Mouse (Mus musculus) liver, adult 2 months (tissue): ENCODE data around the gene Foxl1. TPM values are rescaled to one million over a fixed set of nuclear protein-coding genes. Genes with fewer than 3 reads are reported as not detected.
"Not testable (repeated sequence)": the region's sequence is repeated elsewhere in the genome, so short reads cannot be mapped to it uniquely, and the experiment has no call there.

Source experiments
- DNase-seq: peaks from one replicate; pipeline ENCODE4 v3.0.0-alpha.2; 2011; ENCODE audit warnings: low read depth, low spot score; ENCODE audit errors: extremely low read depth
- H3K27ac ChIP-seq: fragments of 200-500 bp; replicated peaks from 2 replicates; pipeline ENCODE4 v1.5.1; 2012; ENCODE audit warnings: low read depth, mild to moderate bottlenecking, control low read depth, inconsistent platforms, low read length; ENCODE audit not compliant: insufficient read depth
- H3K27me3 ChIP-seq: fragments of 200-500 bp; 2 replicates; pipeline ENCODE4 v1.6.1; 2012; ENCODE audit warnings: mild to moderate bottlenecking, moderate library complexity, low read length, inconsistent platforms; ENCODE audit not compliant: control insufficient read depth, insufficient read depth
- H3K36me3 ChIP-seq: fragments of 200-500 bp; 2 replicates; pipeline ENCODE4 v1.6.1; 2012; ENCODE audit warnings: low read length, inconsistent platforms; ENCODE audit not compliant: control insufficient read depth, insufficient read depth
- H3K4me1 ChIP-seq: fragments of 200-500 bp; 2 replicates; pipeline ENCODE4 v1.6.1; 2011; ENCODE audit warnings: low read length; ENCODE audit not compliant: control insufficient read depth, insufficient read depth
- H3K4me3 ChIP-seq: fragments of 200-500 bp; 2 replicates; pipeline ENCODE4 v1.5.1; 2011; ENCODE audit warnings: low read depth, mild to moderate bottlenecking, control low read depth, low read length, moderate library complexity; ENCODE audit not compliant: insufficient read depth
- H3K79me2 ChIP-seq: fragments of 200-500 bp; 2 replicates; pipeline ENCODE4 v1.6.1; 2012; ENCODE audit warnings: inconsistent platforms, mild to moderate bottlenecking, low read length, moderate library complexity; ENCODE audit not compliant: control insufficient read depth, insufficient read depth
- H3K9ac ChIP-seq: fragments of 200-500 bp; 2 replicates; pipeline ENCODE4 v1.6.1; 2012; ENCODE audit warnings: low read depth, mild to moderate bottlenecking, control low read depth, inconsistent platforms, low read length
- CTCF ChIP-seq: fragments of 200-500 bp; IDR thresholded peaks from 2 replicates; pipeline ENCODE4 v1.5.1; 2011; ENCODE audit warnings: low read depth, low read length, control low read depth
- POLR2A ChIP-seq: fragments of 200-500 bp; IDR thresholded peaks from 2 replicates; pipeline ENCODE4 v1.6.1; 2011; ENCODE audit warnings: low read length, control low read depth; ENCODE audit not compliant: insufficient read depth; ENCODE audit errors: extremely low read depth
- WGBS: fragments of 180-500 bp; shearing (Covaris S2); methylation state at CpG from one replicate; pipeline ENCODE4 v1.1.7; 2018; 5-methylcytosine and 5-hydroxymethylcytosine counted together
- polyA plus RNA-seq: library from polyadenylated mRNA; depleted of rRNA; stranded (reverse); fragments of >200 nt; gene quantifications from 2 replicates; pipeline ENCODE4 v1.2.3, GENCODE M21; 2012
- total RNA-seq: library from RNA; depleted of rRNA; stranded (reverse); fragments of >200 nt; gene quantifications from 2 replicates; pipeline ENCODE4 v1.2.3, GENCODE M21; 2014

The Foxl1 gene
- total and polyA plus RNA-seq, 2 experiments = not detected

DNA sequence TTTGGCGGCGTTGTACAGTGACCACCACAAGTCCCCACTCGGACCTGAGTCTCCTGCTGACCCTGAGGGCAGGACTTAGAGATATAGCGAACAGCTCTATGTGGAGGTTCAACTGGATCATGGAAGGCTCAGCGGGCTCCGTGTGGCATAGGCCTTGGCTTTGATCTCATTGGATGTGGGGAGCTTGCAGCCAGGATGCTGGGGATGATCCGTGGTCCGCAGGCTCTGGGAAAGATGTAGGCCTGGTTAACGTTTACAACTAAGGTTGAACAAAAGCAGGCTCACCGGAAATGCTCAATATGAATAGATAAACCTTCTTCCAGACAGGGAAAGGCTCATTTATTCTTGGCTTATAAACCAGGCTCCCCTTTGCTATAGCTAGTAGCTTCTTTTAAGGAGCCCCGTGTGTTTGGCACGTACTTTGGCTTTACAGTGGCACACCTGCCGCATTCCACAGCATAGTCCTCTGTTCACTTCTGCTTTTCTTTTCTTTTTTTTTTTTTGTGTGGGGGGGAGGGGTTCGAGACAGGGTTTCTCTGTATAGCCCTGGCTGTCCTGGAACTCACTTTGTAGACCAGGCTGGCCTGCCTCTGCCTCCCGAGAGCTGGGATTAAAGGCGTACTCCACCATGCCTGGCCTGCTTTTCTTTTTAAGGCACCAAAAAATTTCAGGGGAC, 1.7 kb downstream of the Foxl1 start:
- WGBS = 28% methylated on average over 16 of the region's 16 CpGs
- H3K27me3 ChIP-seq = peaks cover 23% of the 10 kb centered on the region
- H3K27ac ChIP-seq = no peak overlapping the region
- no peaks in the 10 kb centered on the region for H3K4me1 ChIP-seq
- no peak overlapping the region for H3K4me3 ChIP-seq
- H3K79me2 ChIP-seq = no peaks in the 10 kb centered on the region
- no peak for TF ChIP-seq POLR2A
- TF ChIP-seq CTCF = no peak
- no peak overlapping the region for H3K9ac ChIP-seq
- no peak for DNase-seq
- no peaks in the 10 kb centered on the region for H3K36me3 ChIP-seq

DNA sequence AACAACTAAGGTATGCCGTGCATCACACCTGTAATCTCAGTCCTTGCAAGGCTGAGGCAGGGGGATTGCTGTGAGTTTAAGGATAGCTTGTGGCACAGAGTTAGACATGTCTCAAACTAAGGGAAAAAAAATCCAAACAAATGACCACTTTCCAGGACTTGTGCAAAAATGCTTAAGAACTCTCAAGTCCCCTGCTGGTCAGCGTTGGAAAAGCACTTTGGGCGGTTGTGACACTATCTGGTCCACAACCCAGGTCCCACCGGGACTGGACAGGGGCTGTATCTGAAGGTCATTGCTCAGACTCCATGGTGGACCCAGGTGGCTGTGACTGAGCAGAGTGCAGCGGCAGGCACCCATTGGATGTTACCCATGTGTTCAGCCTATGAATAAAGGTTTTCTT, 2.8 kb downstream of the Foxl1 start:
- DNase-seq = no peak
- peak; percentile 48 for TF ChIP-seq CTCF
- TF ChIP-seq POLR2A = no peak
- Histone ChIP-seq H3K4me3 (no peak overlapping the region), H3K27me3 (peaks cover 19% of the 10 kb centered on the region), H3K4me1 (no peaks in the 10 kb centered on the region), H3K36me3 (no peaks in the 10 kb centered on the region), H3K9ac (no peak overlapping the region), H3K79me2 (no peaks in the 10 kb centered on the region), H3K27ac (no peak overlapping the region)
- WGBS = 34% methylated on average over 5 of the region's 5 CpGs

DNA sequence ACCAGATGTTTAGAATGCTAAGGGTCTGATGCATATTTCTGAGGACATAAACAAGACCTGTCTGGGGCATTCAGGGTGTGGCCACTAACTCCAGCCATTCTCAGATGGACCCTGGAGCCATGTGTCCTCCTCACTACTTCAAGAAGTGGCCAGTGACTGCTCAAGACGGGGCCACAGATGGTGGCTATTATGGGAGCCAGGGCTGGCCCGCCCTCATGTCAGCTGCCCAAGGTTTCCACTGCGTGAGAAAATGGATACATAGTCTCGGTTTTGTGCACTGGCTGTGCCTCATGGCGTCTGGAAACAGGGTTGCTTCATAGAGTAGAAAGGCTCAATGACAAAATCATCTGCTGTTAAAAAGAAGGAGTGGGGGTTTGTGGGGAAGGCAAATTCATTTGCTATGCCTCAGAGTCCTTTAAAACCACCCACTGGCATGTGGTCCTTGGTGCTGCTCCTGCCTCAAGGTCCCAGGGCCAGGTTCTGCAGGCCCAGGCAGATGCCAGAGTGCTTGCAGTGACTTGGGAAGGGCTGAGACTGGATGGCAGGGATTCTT, 5.3 kb downstream of the Foxl1 start:
- Histone ChIP-seq H3K27me3 (peaks cover 10% of the 10 kb centered on the region), H3K4me1 (no peaks in the 10 kb centered on the region), H3K9ac (no peak overlapping the region), H3K27ac (no peak overlapping the region), H3K4me3 (no peak overlapping the region), H3K36me3 (no peaks in the 10 kb centered on the region), H3K79me2 (no peaks in the 10 kb centered on the region)
- WGBS = 76% methylated on average over 5 of the region's 5 CpGs
- TF ChIP-seq CTCF (no peak), POLR2A (no peak)
- DNase-seq = no peak

DNA sequence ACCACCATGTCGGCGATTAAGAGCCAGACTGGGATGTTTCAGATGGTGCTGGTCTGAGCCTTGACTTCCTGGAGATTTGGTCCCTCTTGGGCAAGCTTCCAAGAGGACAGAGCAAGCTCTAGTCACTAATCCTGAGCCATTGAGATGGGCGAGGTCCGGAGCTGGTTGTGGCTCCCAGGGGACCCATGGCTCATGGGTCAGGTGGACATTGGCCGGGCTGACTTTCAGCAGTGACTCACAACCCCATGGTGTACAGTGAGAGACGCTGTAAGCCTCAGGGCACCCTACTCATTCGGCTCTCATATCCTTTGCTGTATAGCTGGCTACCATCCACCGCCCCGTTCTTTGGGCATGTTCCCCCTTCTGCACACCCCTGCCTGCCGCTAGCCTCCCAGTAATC, 6.4 kb downstream of the Foxl1 start:
- no peaks in the 10 kb centered on the region for H3K79me2 ChIP-seq
- no peak for TF ChIP-seq CTCF
- no peak for TF ChIP-seq POLR2A
- no peak overlapping the region for H3K4me3 ChIP-seq
- no peak for DNase-seq
- no peaks in the 10 kb centered on the region for H3K27me3 ChIP-seq
- H3K27ac ChIP-seq = no peak overlapping the region
- no peaks in the 10 kb centered on the region for H3K36me3 ChIP-seq
- no peaks in the 10 kb centered on the region for H3K4me1 ChIP-seq
- WGBS = 92% methylated on average over 10 of the region's 10 CpGs
- no peak overlapping the region for H3K9ac ChIP-seq

DNA sequence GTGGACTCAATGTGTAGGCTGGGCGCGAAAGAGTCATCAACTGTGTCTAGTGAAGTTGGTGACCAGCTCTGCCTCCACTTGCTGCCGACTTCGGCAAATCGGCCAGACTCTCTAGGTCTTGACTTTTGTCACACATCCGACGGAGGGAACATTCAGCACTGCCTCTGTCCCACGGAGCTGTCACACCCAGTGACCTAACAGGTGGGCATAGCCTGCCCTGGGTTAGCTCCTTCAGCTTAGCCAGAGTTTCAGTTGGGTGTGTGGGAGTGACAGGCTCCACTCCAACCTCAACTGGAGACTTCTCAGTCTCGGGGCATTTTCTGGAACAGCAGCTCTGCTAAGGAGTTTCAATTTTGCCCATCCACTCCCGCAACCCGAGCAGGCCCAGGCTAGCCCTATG, 6.8 kb downstream of the Foxl1 start:
- H3K36me3 ChIP-seq = no peaks in the 10 kb centered on the region
- 85% methylated on average over 11 of the region's 11 CpGs for WGBS
- no peak overlapping the region for H3K27ac ChIP-seq
- H3K4me1 ChIP-seq = no peaks in the 10 kb centered on the region
- H3K27me3 ChIP-seq = no peaks in the 10 kb centered on the region
- no peak overlapping the region for H3K9ac ChIP-seq
- no peak for DNase-seq
- no peaks in the 10 kb centered on the region for H3K79me2 ChIP-seq
- TF ChIP-seq POLR2A (no peak), CTCF (no peak)
- H3K4me3 ChIP-seq = no peak overlapping the region

DNA sequence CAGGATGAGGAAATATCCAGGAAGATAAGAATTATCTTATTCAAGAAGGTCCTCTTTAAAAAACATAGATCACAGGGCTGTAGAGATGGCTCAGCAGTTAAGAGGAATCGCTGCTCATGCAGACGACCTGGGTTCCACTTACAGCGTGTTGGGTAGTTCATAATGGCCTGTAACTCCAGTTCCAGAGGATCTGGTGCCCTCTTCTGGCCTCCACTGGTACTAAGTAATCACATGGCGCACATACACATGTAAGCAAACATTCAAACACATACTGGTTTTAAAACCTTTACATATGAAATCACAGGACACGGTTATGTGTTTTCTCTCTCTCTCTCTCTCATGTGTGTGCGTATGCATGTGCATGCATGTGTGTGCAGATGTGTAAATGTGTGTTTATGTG, 9.1 kb downstream of the Foxl1 start:
- 94% methylated on average over 6 of the region's 6 CpGs for WGBS
- Histone ChIP-seq H3K9ac (no peak overlapping the region), H3K79me2 (no peaks in the 10 kb centered on the region), H3K27ac (no peak overlapping the region), H3K4me3 (no peak overlapping the region), H3K27me3 (no peaks in the 10 kb centered on the region), H3K4me1 (no peaks in the 10 kb centered on the region), H3K36me3 (no peaks in the 10 kb centered on the region)
- TF ChIP-seq POLR2A (no peak), CTCF (no peak)
- no peak for DNase-seq

DNA sequence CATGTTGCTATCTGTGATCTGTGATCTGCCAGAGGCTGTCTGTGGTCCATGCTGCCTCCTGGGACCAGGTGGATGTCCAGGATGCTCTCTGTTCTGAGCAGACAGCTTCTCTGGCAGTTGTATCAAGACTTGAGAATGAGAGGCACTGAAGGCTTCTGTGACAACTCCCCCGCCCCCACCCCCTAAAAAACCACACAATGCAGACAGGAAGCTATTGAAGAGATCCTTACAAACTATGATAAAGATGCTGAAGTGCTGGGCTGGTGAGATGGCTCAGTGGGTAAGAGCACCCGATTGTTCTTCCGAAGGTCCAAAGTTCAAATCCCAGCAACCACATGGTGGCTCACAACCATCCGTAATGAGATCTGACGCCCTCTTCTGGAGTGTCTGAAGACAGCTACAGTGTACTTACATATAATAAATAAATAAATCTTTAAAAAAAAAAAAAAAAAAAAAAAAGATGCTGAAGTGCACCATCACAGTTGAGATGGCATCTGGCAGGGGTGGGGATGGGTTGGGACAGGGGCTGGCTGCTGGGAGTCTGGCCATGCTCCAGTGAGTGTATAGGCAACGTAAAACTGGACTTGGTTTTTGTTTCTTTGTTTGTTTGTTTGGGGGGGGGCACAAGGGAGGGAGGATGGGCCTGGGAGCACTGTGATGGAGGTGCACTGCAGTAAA, 17.9 kb downstream of the Foxl1 start:
- DNase-seq, H3K27me3 ChIP-seq, H3K9ac ChIP-seq, H3K36me3 ChIP-seq, H3K4me1 ChIP-seq, H3K79me2 ChIP-seq, H3K4me3 ChIP-seq, H3K27ac ChIP-seq: not testable (repeated sequence)
- 47% methylated on average over 6 of the region's 6 CpGs for WGBS
